29 mouse cellular contexts compared by ENCODE assay signal in genomic region chr1:42527746-42528476, GRCm38 (mm10).
DNase-seq lines count a peak whose midpoint lies in the region; ATAC-seq and TF ChIP-seq lines count a peak whose summit lies in the region.
"Had no signal": no experiment of that assay in that cellular context is flagged by ENCODE, and none has a peak within 500 bp of the region (broad histone marks: within the 10 kb centered on the region; RNA-seq: fewer than 3 reads in every experiment).

No protein-coding gene starts in this region.

- TF ChIP-seq CTCF in liver, adult 2 months (IDR thresholded peaks at IDR 0.05; ENCODE audit: low read depth, low read length), result no peak
- no peak for TF ChIP-seq CTCF in kidney, postnatal 0 days (IDR thresholded peaks at IDR 0.05; ENCODE audit: low read depth)

- H3K4me1 ChIP-seq in heart, embryonic 11.5 days (ENCODE audit: control insufficient read depth, insufficient read depth, low read length), result no peaks in the 10 kb centered on the region; the same call in 1 of the 2 replicates
- peaks cover 2% of the 10 kb centered on the region; the same call in 1 of the 2 replicates for H3K4me1 ChIP-seq in liver, adult 2 months (ENCODE audit: control insufficient read depth, insufficient read depth, low read length)
- H3K4me1 ChIP-seq in liver, embryonic 11.5 days (replicated peaks; ENCODE audit: control insufficient read depth, insufficient read depth, low read length), result no peaks in the 10 kb centered on the region
- H3K4me1 ChIP-seq in kidney, postnatal 0 days (replicated peaks; ENCODE audit: insufficient read depth, low read length), result no peaks in the 10 kb centered on the region
- H3K4me1 ChIP-seq: liver, embryonic 12.5 days; lung, embryonic 15.5 days; megakaryocyte, embryonic 14.5 days; midbrain, embryonic 12.5 days had no signal

- H3K27ac ChIP-seq in heart, embryonic 11.5 days (ENCODE audit: low read depth, low read length), result no peak overlapping the region
- H3K27ac ChIP-seq in liver, adult 2 months (replicated peaks; ENCODE audit: insufficient read depth, low read depth, low read length), result no peak overlapping the region
- H3K27ac ChIP-seq in liver, embryonic 11.5 days (ENCODE audit: low read depth, low read length), result no peak overlapping the region
- no peak overlapping the region for H3K27ac ChIP-seq in kidney, postnatal 0 days
- H3K27ac ChIP-seq: forebrain, embryonic 12.5 days; heart, adult 2 months; heart, embryonic 13.5 days; hindbrain, embryonic 13.5 days; left cerebral cortex, adult 2 months; limb, embryonic 12.5 days; liver, embryonic 12.5 days; lung, embryonic 15.5 days; midbrain, embryonic 12.5 days; neural tube, embryonic 13.5 days had no signal

- H3K36me3 ChIP-seq in heart, embryonic 11.5 days (ENCODE audit: control insufficient read depth, insufficient read depth, low read length), result no peaks in the 10 kb centered on the region
- H3K36me3 ChIP-seq in liver, adult 2 months (ENCODE audit: control insufficient read depth, insufficient read depth, low read length), result no peaks in the 10 kb centered on the region
- no peaks in the 10 kb centered on the region for H3K36me3 ChIP-seq in liver, embryonic 11.5 days (ENCODE audit: control insufficient read depth, insufficient read depth, low read length)
- H3K36me3 ChIP-seq in kidney, postnatal 0 days (ENCODE audit: insufficient read depth, low read length), result no peaks in the 10 kb centered on the region
- H3K36me3 ChIP-seq: forebrain, embryonic 12.5 days; heart, embryonic 13.5 days; hindbrain, embryonic 13.5 days; limb, embryonic 12.5 days; liver, embryonic 12.5 days; lung, embryonic 15.5 days; midbrain, embryonic 12.5 days; neural tube, embryonic 13.5 days had no signal

- peak; percentile 6 for DNase-seq in heart, postnatal 4 days
- peak; percentile 12 for DNase-seq in liver, adult 2 months (ENCODE audit: extremely low read depth, low read depth, low spot score)
- no peak for DNase-seq in liver, embryonic 11.5 days (ENCODE audit: low spot score)
- peak; percentile 20 for DNase-seq in fibroblast of lung, adult 2 months (ENCODE audit: low read depth)
- peak; percentile 59 for DNase-seq in kidney, postnatal 0 days (ENCODE audit: low spot score)
- DNase-seq in spleen, postnatal 4 days (ENCODE audit: low spot score in 2 of 2), result no peak
- DNase-seq: adrenal gland, adult 2 months; B cell, adult 2 months; cerebellum, adult 2 months; forebrain, postnatal 0 days; gastrocnemius, postnatal 14 days; heart, adult 2 months; heart, postnatal 14 days; right cerebral cortex, postnatal 4 days; thymus, postnatal 4 days had no signal

- WGBS in heart, embryonic 11.5 days (ENCODE audit: insufficient replicate concordance), result 66% methylated on average over 11 of the region's 11 CpGs
- 29% methylated on average over 11 of the region's 11 CpGs for WGBS in liver, adult 2 months
- WGBS in liver, embryonic 11.5 days, result 69% methylated on average over 11 of the region's 11 CpGs
- 26% methylated on average over 11 of the region's 11 CpGs for WGBS in kidney, postnatal 0 days

- H3K4me2 ChIP-seq in heart, embryonic 11.5 days, result no peak overlapping the region
- H3K4me2 ChIP-seq in liver, embryonic 11.5 days, result no peak overlapping the region
- H3K4me2 ChIP-seq in kidney, postnatal 0 days (ENCODE audit: low read length), result no peak overlapping the region
- H3K4me2 ChIP-seq: forebrain, embryonic 12.5 days; heart, embryonic 13.5 days; hindbrain, embryonic 13.5 days; limb, embryonic 12.5 days; liver, embryonic 12.5 days; lung, embryonic 15.5 days; midbrain, embryonic 12.5 days; neural tube, embryonic 13.5 days had no signal

- no peak for ATAC-seq in heart, embryonic 11.5 days (replicated peaks; ENCODE audit: insufficient number of reproducible peaks, low FRiP score, low TSS enrichment)
- ATAC-seq in liver, embryonic 11.5 days (replicated peaks; ENCODE audit: low FRiP score), result no peak
- no peak for ATAC-seq in kidney, postnatal 0 days (replicated peaks; ENCODE audit: low FRiP score, low read depth)
- ATAC-seq: activated CD4-positive, CD25-positive, alpha-beta regulatory T cell, adult 4 months; forebrain, postnatal 0 days; intestine, embryonic 16.5 days; liver, embryonic 12.5 days had no signal

- no peak overlapping the region for H3K9ac ChIP-seq in heart, embryonic 11.5 days (ENCODE audit: low read depth, low read length)
- no peak overlapping the region for H3K9ac ChIP-seq in liver, adult 2 months (ENCODE audit: low read depth, low read length)
- no peak overlapping the region for H3K9ac ChIP-seq in liver, embryonic 11.5 days (ENCODE audit: low read depth, low read length)
- H3K9ac ChIP-seq in kidney, postnatal 0 days (ENCODE audit: low read depth, low read length), result no peak overlapping the region
- H3K9ac ChIP-seq: forebrain, embryonic 12.5 days; forebrain, postnatal 0 days; heart, embryonic 13.5 days; hindbrain, embryonic 13.5 days; limb, embryonic 12.5 days; liver, embryonic 12.5 days; lung, embryonic 15.5 days; midbrain, embryonic 12.5 days; neural tube, embryonic 13.5 days had no signal

- no peak overlapping the region for H3K4me3 ChIP-seq in heart, embryonic 11.5 days (ENCODE audit: low read depth, low read length)
- no peak overlapping the region for H3K4me3 ChIP-seq in liver, adult 2 months (ENCODE audit: insufficient read depth, low read depth, low read length)
- H3K4me3 ChIP-seq in liver, embryonic 11.5 days (ENCODE audit: low read depth, low read length), result no peak overlapping the region
- H3K4me3 ChIP-seq in kidney, postnatal 0 days (replicated peaks; ENCODE audit: low read depth, low read length), result no peak overlapping the region
- H3K4me3 ChIP-seq: erythroblast, embryonic 14.5 days; forebrain, embryonic 12.5 days; heart, adult 2 months; heart, embryonic 13.5 days; hindbrain, embryonic 13.5 days; left cerebral cortex, adult 2 months; limb, embryonic 12.5 days; liver, embryonic 12.5 days; lung, embryonic 15.5 days; megakaryocyte, embryonic 14.5 days; midbrain, embryonic 12.5 days; neural tube, embryonic 13.5 days had no signal

- no peak for TF ChIP-seq POLR2A in liver, adult 2 months (IDR thresholded peaks at IDR 0.05; ENCODE audit: extremely low read depth, insufficient read depth, low read length)

- no peaks in the 10 kb centered on the region for H3K9me3 ChIP-seq in heart, embryonic 11.5 days (replicated peaks; ENCODE audit: control insufficient read depth, low read length)
- H3K9me3 ChIP-seq in liver, embryonic 11.5 days (ENCODE audit: control insufficient read depth, low read length), result no peaks in the 10 kb centered on the region
- H3K9me3 ChIP-seq in kidney, postnatal 0 days (replicated peaks; ENCODE audit: low read length), result no peaks in the 10 kb centered on the region
- H3K9me3 ChIP-seq: forebrain, embryonic 12.5 days; heart, embryonic 13.5 days; hindbrain, embryonic 13.5 days; limb, embryonic 12.5 days; liver, embryonic 12.5 days; lung, embryonic 15.5 days; midbrain, embryonic 12.5 days; neural tube, embryonic 13.5 days had no signal

- no peaks in the 10 kb centered on the region for H3K79me2 ChIP-seq in liver, adult 2 months (ENCODE audit: control insufficient read depth, insufficient read depth, low read length)

- no peaks in the 10 kb centered on the region for H3K27me3 ChIP-seq in heart, embryonic 11.5 days (ENCODE audit: control insufficient read depth, insufficient read depth, low read length)
- no peaks in the 10 kb centered on the region for H3K27me3 ChIP-seq in liver, adult 2 months (ENCODE audit: control insufficient read depth, insufficient read depth, low read length)
- H3K27me3 ChIP-seq in liver, embryonic 11.5 days (replicated peaks; ENCODE audit: control insufficient read depth, insufficient read depth, low read length), result no peaks in the 10 kb centered on the region
- H3K27me3 ChIP-seq in kidney, postnatal 0 days (ENCODE audit: insufficient read depth, low read length), result no peaks in the 10 kb centered on the region
- H3K27me3 ChIP-seq: heart, embryonic 13.5 days; hindbrain, embryonic 13.5 days; limb, embryonic 12.5 days; liver, embryonic 12.5 days; lung, embryonic 15.5 days; megakaryocyte, embryonic 14.5 days; midbrain, embryonic 12.5 days; neural tube, embryonic 13.5 days had no signal

Comparison
In these comparisons a context has a peak if more than half of its experiments do, and no peak if none do; other contexts are left out.
1. DNase-seq: peak in heart, postnatal 4 days (single experiment), liver, adult 2 months (single experiment), fibroblast of lung, adult 2 months (single experiment) and kidney, postnatal 0 days (single experiment); none in liver, embryonic 11.5 days (single experiment) and spleen, postnatal 4 days (0 of 2).